Comparison of ENCODE assay signal across 23 mouse cellular contexts in the genomic region with DNA sequence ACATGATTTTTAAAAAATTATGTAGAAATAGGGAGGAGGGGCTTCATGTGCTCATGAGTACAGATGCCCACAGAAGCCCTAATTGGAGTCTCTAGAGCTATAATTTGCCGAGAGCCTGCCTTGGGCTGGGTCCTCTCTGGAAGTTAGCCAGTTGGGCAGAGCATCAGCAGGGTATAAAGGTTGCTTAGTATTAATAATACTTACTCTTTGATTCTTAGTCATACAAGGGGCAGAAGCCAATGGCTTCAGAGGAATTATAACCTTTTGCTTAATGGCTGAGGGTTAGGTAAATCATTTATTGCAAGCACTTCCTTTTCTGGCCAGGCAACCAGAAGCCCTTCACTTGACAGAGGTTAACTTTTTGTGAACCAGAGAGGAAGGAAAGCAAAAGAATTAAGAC. TPM values are rescaled to one million over a fixed set of nuclear protein-coding genes. Genes with fewer than 3 reads are reported as not detected.
"Had no signal": no experiment of that assay in that cellular context is flagged by ENCODE, and none has a peak within 500 bp of the region (broad histone marks: within the 10 kb centered on the region; RNA-seq: fewer than 3 reads in every experiment).

No protein-coding gene starts in this region.

- H3K9me3 ChIP-seq: limb, embryonic 13.5 days; megakaryocyte, embryonic 14.5 days; midbrain, embryonic 15.5 days; neural tube, embryonic 12.5 days; stomach, embryonic 15.5 days had no signal

- H3K9ac ChIP-seq: limb, embryonic 13.5 days; lung, embryonic 14.5 days; midbrain, embryonic 15.5 days; neural tube, embryonic 12.5 days; stomach, embryonic 15.5 days had no signal

- H3K4me3 ChIP-seq: limb, embryonic 13.5 days; megakaryocyte, embryonic 14.5 days; midbrain, embryonic 15.5 days; neural tube, embryonic 12.5 days; stomach, embryonic 15.5 days had no signal

- H3K4me2 ChIP-seq: limb, embryonic 13.5 days; liver, embryonic 11.5 days; lung, embryonic 14.5 days; midbrain, embryonic 11.5 days; midbrain, embryonic 15.5 days; neural tube, embryonic 12.5 days; stomach, embryonic 15.5 days had no signal

- H3K4me1 ChIP-seq: limb, embryonic 13.5 days; megakaryocyte, embryonic 14.5 days; midbrain, embryonic 15.5 days; neural tube, embryonic 12.5 days; stomach, embryonic 15.5 days had no signal

- ATAC-seq: midbrain, embryonic 15.5 days had no signal

- H3K27ac ChIP-seq: limb, embryonic 13.5 days; macrophage; midbrain, embryonic 15.5 days; neural tube, embryonic 12.5 days; stomach, embryonic 15.5 days had no signal

- DNase-seq: left cerebral cortex, postnatal 4 days; lung, embryonic 14.5 days; lung, postnatal 14 days; right cerebral cortex, postnatal 4 days; thymus, postnatal 36 days had no signal

- H3K27me3 ChIP-seq: limb, embryonic 13.5 days; megakaryocyte, embryonic 14.5 days; midbrain, embryonic 15.5 days; neural tube, embryonic 12.5 days; stomach, embryonic 15.5 days had no signal

RNA-seq across cellular contexts. Expression of gene Gm10563, which starts 1.7 kb away (rescaled TPM):
- total RNA-seq: layer of hippocampus, adult 8-10 months; layer of hippocampus, postnatal 14 days; left cerebral cortex, adult 18-20 months; left cerebral cortex, postnatal 10 days; left cerebral cortex, postnatal 4 days; monocyte, adult 5-6 weeks; neutrophil, adult 5-6 weeks had no signal
- polyA plus RNA-seq: large intestine, adult 2 months; limb, embryonic 13.5 days; liver, embryonic 11.5 days; liver, embryonic 16.5 days; lung, embryonic 14.5 days; macrophage; midbrain, embryonic 11.5 days; midbrain, embryonic 15.5 days; neural tube, embryonic 12.5 days; spleen, adult 2 months; stomach, embryonic 15.5 days; thymus, postnatal 0 days had no signal

RNA-seq across cellular contexts. Expression of gene Mmp23, which starts 9.7 kb away (rescaled TPM):
- total RNA-seq: monocyte, adult 5-6 weeks had no signal
- polyA plus RNA-seq: macrophage had no signal
